Mouse (Mus musculus) ES-E14 (cell line): ENCODE results near the gene Mdk. TPM values are rescaled to one million over a fixed set of nuclear protein-coding genes. Genes with fewer than 3 reads are reported as not detected.

ENCODE experiments used
- DNase-seq: peaks from one replicate; pipeline ENCODE4 v3.0.0-alpha.2; 2013; ENCODE audit warnings: low read depth, low spot score
- H3K27ac ChIP-seq: 2 replicates; pipeline ENCODE4 v1.5.1; 2012; ENCODE audit warnings: low read depth, mild to moderate bottlenecking, low read length, moderate library complexity, mixed read lengths; ENCODE audit not compliant: poor library complexity, insufficient read depth, severe bottlenecking
- H3K36me3 ChIP-seq: 2 replicates; pipeline ENCODE4 v1.6.1; 2012; ENCODE audit warnings: mild to moderate bottlenecking, low read length, moderate library complexity, mixed read lengths; ENCODE audit not compliant: control insufficient read depth, poor library complexity, insufficient read depth, severe bottlenecking
- H3K4me1 ChIP-seq, 2 experiments: fragments of 150-350 bp in 1 of 2; sonication (generic) in 1 of 2; 2 replicates each; pipeline ENCODE4 v1.6.1; 2012; ENCODE audit warnings: low read length in 2 of 2, mild to moderate bottlenecking in 1 of 2, mixed read lengths in 1 of 2; ENCODE audit not compliant: control insufficient read depth in 2 of 2, insufficient read depth in 2 of 2, poor library complexity in 1 of 2
- H3K4me3 ChIP-seq, 2 experiments: fragments of 150-350 bp in 1 of 2; sonication (generic) in 1 of 2; 2 replicates each; pipeline ENCODE4 v1.5.1; 2012; ENCODE audit warnings: low read length in 2 of 2, low read depth in 1 of 2, mild to moderate bottlenecking in 1 of 2, mixed read lengths in 1 of 2; ENCODE audit not compliant: insufficient read depth in 1 of 2, poor library complexity in 1 of 2, severe bottlenecking in 1 of 2
- H3K9ac ChIP-seq: 2 replicates; pipeline ENCODE4 v1.6.1; 2012; ENCODE audit warnings: low read depth, mild to moderate bottlenecking, low read length, mixed read lengths; ENCODE audit not compliant: poor library complexity, insufficient read depth, severe bottlenecking
- H3K9me3 ChIP-seq: fragments of 150-350 bp; sonication (generic); 2 replicates; pipeline ENCODE4 v1.6.1; 2012; ENCODE audit warnings: low read depth, mild to moderate bottlenecking, low read length; ENCODE audit not compliant: control insufficient read depth, insufficient read depth
- CHD2 ChIP-seq: IDR thresholded peaks from 2 replicates; pipeline ENCODE4 v1.6.1; 2014; ENCODE audit warnings: mild to moderate bottlenecking, low read depth, low read length, inconsistent platforms
- HCFC1 ChIP-seq: IDR thresholded peaks from 2 replicates; pipeline ENCODE4 v1.6.1; 2012; ENCODE audit warnings: low read length, inconsistent platforms, borderline replicate concordance; ENCODE audit not compliant: insufficient read depth
- MAFK ChIP-seq: IDR thresholded peaks from 2 replicates; pipeline ENCODE4 v1.6.1; 2014; ENCODE audit warnings: mild to moderate bottlenecking, low read depth, low read length, inconsistent platforms; ENCODE audit not compliant: insufficient read depth
- ZC3H11A ChIP-seq: IDR thresholded peaks from 2 replicates; pipeline ENCODE4 v1.6.1; 2012; ENCODE audit warnings: low read depth, mild to moderate bottlenecking, inconsistent platforms, low read length, borderline replicate concordance
- ZNF384 ChIP-seq: IDR thresholded peaks from 2 replicates; pipeline ENCODE4 v1.6.1; 2012; ENCODE audit warnings: low read depth, low read length, inconsistent platforms
- in situ Hi-C, 2 experiments: fragments of 600-800 bp; cut with MboI; formaldehyde crosslinking; loops; one replicate each; pipeline ENCODE4 v1.15.1; 2025; ENCODE audit warnings: low sequenced_read_pairs in 2 of 2, inconsistent platforms in 1 of 2; ENCODE audit not compliant: unreplicated experiment in 2 of 2
- total RNA-seq: library from RNA; depleted of rRNA; stranded (reverse); fragments of 300-350 nt; gene quantifications from 2 replicates; pipeline ENCODE4 v1.2.3, GENCODE M21; 2012

The Mdk gene
- total RNA-seq, 1 experiment: 345 TPM

DNA sequence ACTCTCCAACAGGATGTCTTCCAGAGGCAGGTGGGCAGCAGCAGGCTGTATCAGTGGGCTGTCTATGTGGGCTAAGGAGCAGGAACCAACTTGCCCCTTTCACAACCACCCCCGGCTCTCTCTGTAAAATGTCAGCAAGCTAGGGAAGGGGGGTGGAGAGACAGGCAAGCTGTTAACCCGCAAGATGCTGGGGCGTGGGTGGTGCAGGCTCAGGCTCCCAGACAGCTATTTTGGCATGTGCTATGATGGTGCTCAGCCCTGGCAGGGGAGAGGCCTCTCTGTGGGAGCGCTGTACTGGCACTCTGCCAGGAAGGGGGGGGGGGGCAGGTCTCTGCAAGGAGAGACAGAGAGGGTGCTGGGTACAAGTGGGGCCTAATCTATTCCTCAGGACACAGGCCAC is 25.0 kb upstream of the Mdk start:
- Histone ChIP-seq H3K36me3 (peaks cover 5% of the 10 kb centered on the region; the same call in 1 of the 2 replicates), H3K4me3 (no peak overlapping the region), H3K27ac (no peak overlapping the region), H3K4me1 (peaks cover 6 to 33% of the 10 kb centered on the region in 2 experiments; a peak in 3 of 4 replicates), H3K9me3 (no peaks in the 10 kb centered on the region), H3K9ac (no peak overlapping the region)
- TF ChIP-seq MAFK (no peak), ZC3H11A (no peak), HCFC1 (no peak), ZNF384 (no peak), CHD2 (no peak)
- in situ Hi-C loops: no loop called here
- DNase-seq: no peak

DNA sequence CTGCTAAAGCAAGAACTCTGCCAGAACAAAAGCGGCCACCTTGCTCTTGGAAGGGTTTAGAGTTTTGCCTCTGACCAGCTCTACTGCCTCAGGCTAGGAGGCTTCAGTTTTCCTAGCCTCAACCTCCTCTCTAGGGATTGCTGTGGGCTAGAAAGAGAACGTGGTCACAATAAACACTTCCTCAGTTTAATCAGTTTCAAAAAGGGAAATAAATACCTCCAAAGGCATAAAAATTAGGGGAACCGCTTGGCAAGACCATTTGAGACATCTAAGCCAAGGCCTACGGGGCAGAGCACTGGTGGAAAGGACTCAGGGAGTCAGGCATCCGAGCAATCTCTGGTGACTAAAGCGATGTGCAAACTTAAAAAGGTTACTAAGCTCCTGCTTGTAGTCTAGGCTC is 23.8 kb upstream of the Mdk start:
- H3K36me3 ChIP-seq: peaks cover 5% of the 10 kb centered on the region; the same call in 1 of the 2 replicates
- DNase-seq: no peak
- H3K4me3 ChIP-seq: no peak overlapping the region
- in situ Hi-C loops: no loop called here
- TF ChIP-seq ZC3H11A (no peak), ZNF384 (no peak), HCFC1 (no peak), MAFK (no peak), CHD2 (no peak)
- no peak overlapping the region; the same call in 1 of the 2 replicates for H3K27ac ChIP-seq
- H3K9ac ChIP-seq: no peak overlapping the region
- H3K4me1 ChIP-seq: peaks cover 4 to 30% of the 10 kb centered on the region in 2 experiments; a peak in 3 of 4 replicates
- no peaks in the 10 kb centered on the region for H3K9me3 ChIP-seq

DNA sequence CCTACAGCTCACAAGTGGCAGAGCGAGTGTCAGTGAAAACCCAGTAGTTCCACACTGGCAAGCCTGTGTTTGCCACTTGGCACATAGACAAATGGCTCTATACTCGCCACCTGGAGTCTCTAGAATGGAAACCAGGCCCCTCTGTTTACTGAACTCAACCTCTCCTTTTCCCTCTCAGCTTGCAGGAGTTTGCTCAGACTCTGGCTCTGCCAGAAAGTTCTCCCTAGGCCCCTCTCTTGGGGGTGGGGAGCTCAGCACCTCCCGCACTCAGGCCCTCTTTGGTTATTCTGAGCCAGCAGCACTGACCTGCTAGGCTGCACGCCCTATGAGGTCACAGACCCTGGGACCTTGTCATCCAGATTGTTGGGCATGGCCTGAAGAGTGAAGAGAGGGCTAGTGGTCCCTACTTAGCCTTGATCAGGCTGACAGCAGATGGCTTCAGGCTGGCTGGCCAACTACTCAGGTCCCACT is 23.1 kb upstream of the Mdk start:
- DNase-seq: no peak
- no peak overlapping the region for H3K27ac ChIP-seq
- H3K36me3 ChIP-seq: no peaks in the 10 kb centered on the region; the same call in 1 of the 2 replicates
- in situ Hi-C loops: no loop called here
- TF ChIP-seq MAFK (no peak), CHD2 (no peak), ZC3H11A (no peak), HCFC1 (no peak), ZNF384 (no peak)
- no peaks in the 10 kb centered on the region for H3K9me3 ChIP-seq
- no peak overlapping the region for H3K4me3 ChIP-seq
- peaks cover 4 to 29% of the 10 kb centered on the region in 2 experiments; a peak in 3 of 4 replicates for H3K4me1 ChIP-seq
- H3K9ac ChIP-seq: no peak overlapping the region

DNA sequence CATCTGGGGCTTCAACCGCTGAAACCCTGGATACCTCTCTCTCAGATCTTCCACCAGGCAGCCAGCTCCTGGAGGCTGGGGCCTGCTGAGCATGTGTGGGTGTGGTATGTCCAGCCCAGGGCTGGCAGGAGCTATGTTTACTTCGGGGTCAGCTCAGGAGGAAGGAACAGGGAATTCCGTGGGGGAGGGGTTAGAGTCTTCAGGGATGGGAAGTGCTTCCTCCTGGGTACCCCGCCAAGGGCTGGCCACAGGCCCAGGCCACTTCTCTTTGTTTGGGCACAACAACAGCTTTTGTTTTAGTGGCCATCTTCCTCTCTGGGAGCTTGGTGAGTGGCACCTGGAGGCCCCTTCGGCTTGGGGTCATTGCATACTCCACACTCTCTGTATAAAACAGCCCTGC is 21.7 kb upstream of the Mdk start:
- Histone ChIP-seq H3K4me3 (no peak overlapping the region), H3K9me3 (no peaks in the 10 kb centered on the region), H3K4me1 (peaks cover 2 to 27% of the 10 kb centered on the region in 2 experiments; a peak in 3 of 4 replicates), H3K36me3 (peaks cover 2% of the 10 kb centered on the region; the same call in 1 of the 2 replicates), H3K9ac (no peak overlapping the region), H3K27ac (no peak overlapping the region)
- no peak for DNase-seq
- TF ChIP-seq MAFK (no peak), CHD2 (no peak), HCFC1 (no peak), ZC3H11A (no peak), ZNF384 (no peak)
- in situ Hi-C loops: no loop called here
